Mouse (Mus musculus) G1E-ER4 (cell line): ENCODE data around the gene Als2. TPM values are rescaled to one million over a fixed set of nuclear protein-coding genes. Genes with fewer than 3 reads are reported as not detected.

Experiments used
- GATA1 ChIP-seq: IDR thresholded peaks from one replicate; pipeline ENCODE4 v1.8.0; 2012; ENCODE audit warnings: low read length, inconsistent platforms
- polyA plus RNA-seq: library from polyadenylated mRNA; stranded (reverse); fragments of >175 nt; gene quantifications from 2 replicates; pipeline ENCODE4 v1.2.3, GENCODE M21; 2012

Gene Als2
- polyA plus RNA-seq, 1 experiment, result 4.3 TPM

- TF ChIP-seq GATA1, result no peak
Measured at GRCm38 (mm10) chr1:59222101-59222825, 14.8 kb downstream of the Als2 start.

DNA sequence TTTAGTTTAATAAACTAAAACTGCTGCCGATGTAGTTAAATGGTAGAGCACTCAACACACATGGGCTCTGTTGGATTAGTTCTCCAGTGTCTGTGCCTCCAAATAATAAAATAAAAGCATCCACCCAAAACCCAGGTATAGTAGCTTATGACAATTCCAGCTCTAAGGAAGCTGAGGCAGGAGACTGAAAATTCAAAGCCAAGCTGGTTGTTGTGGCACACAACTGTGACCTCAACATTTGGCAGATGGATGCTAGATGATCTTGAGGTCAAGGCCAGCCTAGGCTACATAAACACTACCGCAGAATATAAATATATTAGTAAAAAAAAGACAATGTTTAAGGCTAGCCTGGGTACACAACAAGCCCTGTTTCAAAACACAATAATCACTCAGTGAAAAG is 15.4 kb downstream of the Als2 start:
- TF ChIP-seq GATA1, result no peak

GRCm38 (mm10) chr1:59220371-59220770 is 16.7 kb downstream of the Als2 start:
- no peak for TF ChIP-seq GATA1

DNA sequence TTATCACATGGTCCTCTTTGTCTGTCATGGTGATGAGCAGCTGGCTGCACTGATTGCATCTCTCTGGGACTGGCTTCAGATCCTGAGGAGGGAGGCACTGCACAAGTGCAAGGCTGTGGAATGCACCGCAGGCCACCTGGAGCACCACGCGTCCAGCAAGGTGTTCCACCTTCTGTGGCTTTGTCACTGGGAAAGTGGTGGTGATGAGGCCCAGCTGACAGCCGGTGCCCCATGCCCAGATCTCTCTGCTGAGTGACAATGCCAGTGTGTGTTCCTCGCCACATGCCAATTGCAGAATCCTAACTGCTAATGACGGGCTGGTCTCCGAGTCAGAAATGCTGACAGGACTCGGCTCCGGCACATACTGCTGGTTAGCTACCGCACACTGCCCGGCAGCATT is 21.6 kb downstream of the Als2 start:
- no peak for TF ChIP-seq GATA1

DNA sequence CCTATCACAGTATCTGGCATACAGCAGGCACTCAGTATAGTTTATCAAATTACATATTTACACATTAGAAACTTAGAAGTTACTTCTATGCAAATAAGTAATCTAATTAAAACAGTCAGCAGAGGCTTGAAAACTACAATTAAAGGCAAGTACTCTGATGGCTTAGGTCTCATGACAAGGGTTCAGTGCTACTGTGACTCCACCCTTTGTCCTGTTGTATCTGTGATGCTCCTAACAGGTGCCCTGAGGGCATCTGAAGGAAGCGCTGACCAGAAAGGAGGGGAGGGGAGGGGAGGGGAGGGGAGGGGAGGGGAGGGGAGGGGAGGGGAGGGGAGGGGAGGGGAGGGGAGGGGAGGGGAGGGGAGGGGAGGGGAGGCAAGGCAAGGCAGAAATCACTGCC is 24.1 kb downstream of the Als2 start:
- TF ChIP-seq GATA1, result no peak

DNA sequence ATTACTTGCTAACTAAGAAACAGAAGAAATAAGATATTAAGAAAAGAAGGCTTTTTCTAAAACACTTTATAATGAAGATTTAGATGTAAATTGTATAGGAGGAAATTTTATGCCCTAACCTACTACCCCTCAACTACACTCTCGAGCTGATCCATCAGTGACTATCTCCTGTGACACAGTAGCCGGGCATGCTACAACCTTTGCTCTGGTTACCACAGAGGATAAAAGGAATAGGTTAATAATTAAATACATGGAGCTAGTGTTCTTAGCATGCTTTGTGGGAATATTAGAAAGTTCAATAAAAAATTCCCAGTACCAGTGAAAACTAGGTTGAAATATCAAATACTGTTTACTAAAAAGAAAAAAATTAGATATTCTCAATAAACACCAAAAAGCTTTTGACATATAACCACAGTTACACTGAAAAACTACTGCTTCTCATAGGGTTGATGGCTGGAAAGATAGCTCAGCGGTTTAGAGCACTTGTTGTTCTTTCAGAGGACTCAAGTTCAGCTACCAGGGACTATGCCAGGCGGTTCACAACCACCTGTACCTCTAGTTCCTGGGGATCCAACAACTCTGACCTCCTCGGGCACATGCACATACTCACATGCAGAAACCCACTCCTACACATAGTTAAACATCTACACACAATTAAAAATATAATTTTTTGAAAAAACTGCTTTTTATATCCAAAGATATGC is 24.8 kb downstream of the Als2 start:
- TF ChIP-seq GATA1, result no peak

DNA sequence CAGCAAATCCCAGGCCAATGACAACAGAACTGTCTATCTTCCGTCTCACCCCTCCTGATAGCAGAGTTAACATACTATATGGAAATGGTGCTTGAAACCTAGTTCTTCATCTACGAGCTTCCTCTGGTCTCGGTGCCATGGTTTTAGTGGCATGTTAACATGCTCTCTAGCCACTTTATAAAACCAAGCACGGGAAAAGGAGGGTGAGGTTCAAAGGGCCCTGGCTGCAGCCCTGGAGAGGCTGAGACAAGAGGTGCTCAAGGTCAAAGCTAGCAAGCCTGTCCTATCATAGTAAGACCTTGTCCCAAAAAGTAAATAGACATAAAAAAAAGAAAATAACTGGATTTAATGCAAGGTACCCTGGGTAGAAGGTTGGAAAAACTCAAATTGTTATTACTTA is 25.4 kb downstream of the Als2 start:
- TF ChIP-seq GATA1, result no peak

DNA sequence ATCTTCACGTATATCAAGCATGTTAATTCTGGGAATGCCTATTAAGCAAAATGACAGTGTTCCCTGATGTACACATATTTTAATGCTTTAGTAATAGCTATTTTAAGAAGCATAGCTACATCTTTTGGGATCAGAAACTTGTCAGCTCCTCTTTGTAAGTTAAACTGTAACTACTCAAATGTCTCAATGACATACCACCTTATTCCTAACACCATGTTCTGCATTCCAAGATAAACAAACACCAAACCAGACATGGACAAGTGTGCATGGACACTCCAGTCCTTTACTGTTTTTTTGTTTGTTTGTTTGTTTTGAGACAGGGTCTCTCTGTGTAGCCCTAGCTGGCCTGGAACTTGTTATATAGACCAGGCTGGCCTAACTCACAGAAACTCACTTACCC is 28.7 kb downstream of the Als2 start:
- no peak for TF ChIP-seq GATA1

DNA sequence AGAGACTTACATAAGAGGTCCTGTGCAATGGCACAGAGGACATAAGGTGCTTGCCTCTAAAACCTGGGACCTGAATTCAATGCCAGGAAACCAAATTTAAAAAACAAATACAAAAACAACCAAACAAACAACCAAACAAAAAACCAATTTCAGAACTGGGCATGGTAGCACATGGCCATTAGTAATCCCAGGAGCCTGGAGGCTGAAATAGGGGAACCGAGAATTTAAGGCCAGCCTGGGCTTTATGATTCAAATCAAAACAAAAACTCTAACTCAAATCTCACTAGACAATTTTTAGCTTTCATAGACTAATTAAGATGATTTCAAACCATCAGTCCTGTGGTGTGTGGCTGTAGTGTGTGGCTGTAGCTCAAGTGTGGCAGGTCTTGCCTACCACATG is 32.5 kb downstream of the Als2 start:
- TF ChIP-seq GATA1, result no peak

- TF ChIP-seq GATA1, result no peak
Measured at GRCm38 (mm10) chr1:59202367-59202766, 34.7 kb downstream of the Als2 start.

DNA sequence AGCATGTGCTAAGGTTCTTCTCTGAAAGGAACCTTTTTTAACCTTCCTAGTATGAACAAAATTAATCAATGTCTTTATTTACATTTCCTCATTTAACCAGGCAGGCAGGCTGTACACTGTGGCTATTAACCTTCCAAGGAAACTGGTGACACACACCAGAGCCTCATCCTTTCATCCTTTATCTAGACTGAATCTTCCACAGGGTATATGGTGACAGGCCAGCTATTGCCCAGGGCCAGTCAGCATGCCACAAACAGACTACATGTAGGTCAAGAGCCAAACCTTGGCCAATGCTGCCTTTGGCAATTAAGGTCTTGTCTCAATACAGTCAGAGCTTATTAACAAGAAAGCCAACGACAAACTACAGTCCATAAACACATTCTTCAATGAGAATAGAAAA is 35.5 kb downstream of the Als2 start:
- no peak for TF ChIP-seq GATA1

- no peak for TF ChIP-seq GATA1
Measured at GRCm38 (mm10) chr1:59200960-59201359, 36.1 kb downstream of the Als2 start.

GRCm38 (mm10) chr1:59194979-59195378 is 42.1 kb downstream of the Als2 start:
- no peak for TF ChIP-seq GATA1

GRCm38 (mm10) chr1:59187786-59188185 is 49.2 kb downstream of the Als2 start:
- no peak for TF ChIP-seq GATA1

GRCm38 (mm10) chr1:59186317-59186716 is 50.7 kb downstream of the Als2 start:
- no peak for TF ChIP-seq GATA1

DNA sequence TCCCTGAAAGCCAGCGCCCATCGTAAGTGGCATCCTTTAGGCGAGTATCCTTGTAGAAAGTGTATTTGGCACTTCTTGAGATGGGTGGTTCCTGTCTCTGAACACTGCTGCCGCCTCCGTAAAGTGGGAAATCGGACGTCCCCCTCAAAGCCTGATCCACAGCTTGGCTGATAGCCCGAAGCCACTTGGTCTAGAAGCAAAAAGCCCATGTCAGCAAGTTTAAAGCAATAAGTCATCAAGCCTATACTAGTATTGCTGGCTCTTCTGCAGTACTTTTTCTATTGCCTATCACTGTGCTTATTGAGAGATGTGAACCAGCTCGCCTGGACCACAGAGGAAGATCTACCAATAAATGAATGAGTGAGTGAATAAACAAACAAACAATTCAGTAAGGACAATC is 51.6 kb downstream of the Als2 start:
- no peak for TF ChIP-seq GATA1

- TF ChIP-seq GATA1, result peak; percentile 94
Measured at GRCm38 (mm10) chr1:59183045-59183444, 54.0 kb downstream of the Als2 start.
